Mouse (Mus musculus) spleen, postnatal 36 days (tissue): Measurements from ENCODE around the gene 2010300C02Rik.

Experiments
- DNase-seq, 2 experiments: peaks; one replicate each; pipeline ENCODE4 v3.0.0; 2022; ENCODE audit warnings: low spot score in 2 of 2, mixed read lengths in 1 of 2

The 2010300C02Rik gene

DNA sequence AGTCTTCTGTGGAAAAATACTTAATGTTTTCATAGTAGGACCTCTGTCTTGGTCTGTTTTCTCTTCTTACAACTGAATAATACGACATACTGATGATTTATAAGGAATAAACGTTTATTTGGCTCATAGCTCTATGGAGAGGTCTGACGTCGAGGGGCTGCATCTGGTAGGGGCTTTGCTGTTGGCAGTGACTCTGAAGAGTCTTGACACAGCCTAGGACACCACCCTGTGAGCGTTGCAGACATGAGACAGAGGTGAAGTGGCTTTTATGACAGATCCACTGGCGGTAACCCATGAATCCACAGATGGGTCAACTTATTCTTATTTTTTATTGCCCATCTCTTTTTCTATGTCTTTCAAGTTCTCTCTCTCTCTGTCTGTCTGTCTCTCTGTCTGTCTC, 52.5 kb downstream of the 2010300C02Rik start:
- DNase-seq: no peak

DNA sequence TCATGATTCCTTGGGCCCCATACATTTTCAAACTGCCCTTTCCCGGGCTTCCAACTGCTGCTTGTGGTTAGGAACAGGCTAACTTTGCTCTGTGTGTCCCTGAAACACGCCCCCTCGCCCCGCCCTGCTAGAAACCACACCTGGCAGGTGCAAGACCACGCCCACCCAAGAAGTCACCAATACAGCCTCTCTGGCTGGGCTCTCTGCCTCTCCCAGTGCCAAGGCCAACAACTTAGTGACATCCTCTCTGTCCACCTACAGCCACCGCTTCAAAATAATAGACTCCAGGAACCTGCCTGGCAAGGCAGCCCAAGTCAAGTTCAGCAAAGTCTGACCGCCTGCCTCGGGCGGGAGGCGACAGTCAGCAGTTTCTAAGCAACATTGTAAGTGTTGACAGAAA, 53.3 kb downstream of the 2010300C02Rik start:
- DNase-seq: no peak

GRCm38 (mm10) chr1:37665539-37666323, 54.2 kb downstream of the 2010300C02Rik start:
- DNase-seq: no peak

DNA sequence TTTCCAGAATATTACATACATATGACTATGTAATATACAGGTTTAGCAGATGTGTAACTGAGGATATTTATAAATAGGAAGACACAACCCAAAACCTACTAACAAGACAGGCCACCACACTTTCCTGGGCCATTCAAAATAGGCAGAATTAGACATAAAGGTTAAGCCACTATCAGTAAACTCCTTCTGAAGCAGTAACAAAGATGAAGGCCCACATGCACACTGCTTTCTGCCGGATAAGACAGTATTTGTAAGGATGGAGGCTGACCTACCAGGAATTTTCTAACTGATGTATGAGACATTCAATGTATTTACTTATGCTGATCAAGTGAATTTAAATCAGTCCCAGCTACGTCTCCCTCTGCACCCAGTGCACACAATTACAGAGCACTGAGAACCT, 55.4 kb downstream of the 2010300C02Rik start:
- DNase-seq: no peak

- no peak for DNase-seq
Observed at GRCm38 (mm10) chr1:37663606-37664005, 56.3 kb downstream of the 2010300C02Rik start.

DNA sequence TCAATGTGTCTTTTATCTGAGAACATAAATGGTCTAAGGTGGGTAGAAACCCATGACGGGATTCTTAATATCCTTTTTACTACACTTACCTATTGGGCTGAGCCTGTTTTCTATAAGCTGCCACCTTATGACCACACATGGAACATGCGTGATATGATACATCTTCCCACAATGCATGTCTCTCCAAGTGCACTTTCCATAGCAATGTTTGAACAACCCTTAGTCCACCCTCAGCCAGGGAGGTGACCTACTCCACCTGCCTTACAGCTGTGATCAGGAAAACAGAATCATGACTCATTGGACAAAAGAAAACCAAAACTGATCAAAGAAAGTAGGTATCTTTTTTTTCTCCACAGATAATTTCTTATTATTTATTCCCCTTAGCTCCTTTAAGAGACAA, 63.9 kb downstream of the 2010300C02Rik start:
- no peak for DNase-seq

DNA sequence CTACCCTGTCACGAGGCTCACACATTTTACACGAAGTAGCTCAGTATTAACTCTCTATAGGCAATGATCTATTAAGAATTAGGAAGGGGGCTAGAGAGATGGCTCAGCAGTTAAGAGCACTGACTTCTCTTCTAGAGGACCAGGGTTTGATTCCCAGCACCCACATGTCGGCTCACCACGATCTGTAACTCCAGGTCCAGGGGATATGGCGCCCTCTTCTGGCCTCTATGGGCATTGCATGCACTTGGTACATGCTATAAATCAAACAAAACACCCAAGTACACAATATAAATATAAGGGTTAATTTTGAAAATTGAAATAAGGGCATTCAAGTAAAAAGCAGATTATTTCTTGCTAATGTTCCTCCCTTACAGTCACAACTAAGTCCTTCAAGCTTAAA, 65.9 kb downstream of the 2010300C02Rik start:
- no peak for DNase-seq

GRCm38 (mm10) chr1:37647066-37647465, 72.8 kb downstream of the 2010300C02Rik start:
- DNase-seq: no peak

DNA sequence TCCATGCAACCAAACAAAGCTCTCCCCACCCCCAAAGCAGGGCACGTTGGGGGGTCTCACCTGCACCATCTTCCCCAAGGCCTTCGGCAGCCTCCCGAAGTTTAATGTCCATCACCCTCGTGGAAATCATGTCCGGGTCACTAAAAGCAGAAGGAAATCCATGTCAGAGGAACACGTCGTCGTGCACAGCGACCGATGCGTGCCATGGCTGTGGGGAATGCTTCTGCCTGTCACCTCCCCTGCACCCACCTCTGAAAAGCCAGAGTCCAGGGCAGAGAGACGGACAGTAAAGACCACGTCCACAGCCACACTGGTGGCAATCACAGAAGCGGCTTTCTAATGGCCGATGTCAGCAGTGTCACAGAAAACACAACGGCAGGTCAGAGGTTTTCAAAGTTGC, 75.4 kb downstream of the 2010300C02Rik start:
- DNase-seq: no peak

- no peak for DNase-seq
Observed at GRCm38 (mm10) chr1:37643794-37644365, 76.0 kb downstream of the 2010300C02Rik start.

DNA sequence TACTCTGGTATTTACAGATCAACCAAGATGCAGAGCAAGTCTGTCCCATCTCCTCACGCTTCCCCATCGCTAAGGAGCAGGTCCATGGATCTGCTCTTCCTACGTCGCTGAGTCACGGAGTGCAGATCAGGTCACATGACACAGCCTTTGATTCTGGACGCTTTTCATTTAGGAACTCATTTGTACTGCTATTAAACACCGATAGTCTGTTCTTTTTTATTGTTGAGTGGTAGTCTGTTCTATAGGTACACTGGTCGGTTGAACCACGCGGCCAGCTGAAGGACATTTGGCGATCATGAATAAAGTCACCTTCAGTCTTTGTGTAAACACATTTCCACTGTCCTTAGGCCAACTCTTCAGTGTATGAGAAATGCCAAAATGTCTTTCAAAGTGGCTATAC, 78.5 kb downstream of the 2010300C02Rik start:
- no peak for DNase-seq

DNA sequence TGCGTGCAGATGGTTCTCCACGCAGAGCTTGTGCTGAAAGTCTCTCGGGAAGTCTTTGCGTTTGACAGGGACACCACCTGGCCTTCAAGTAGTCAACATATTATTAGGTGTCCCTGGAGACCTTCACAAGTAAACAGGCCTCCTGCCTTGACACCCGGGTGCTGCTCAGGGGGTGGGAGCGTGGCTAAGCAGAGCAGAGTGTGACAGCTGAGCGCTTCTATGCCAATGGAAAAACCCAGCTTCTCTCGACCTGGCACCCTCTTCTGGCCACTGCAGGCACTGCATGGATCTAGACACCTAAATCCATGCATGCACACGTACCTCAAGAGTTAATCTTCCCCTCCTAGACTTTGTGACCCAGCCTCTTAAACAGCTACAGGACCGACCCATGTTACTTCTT, 80.8 kb downstream of the 2010300C02Rik start:
- DNase-seq: peak; percentile 33 to 35

DNA sequence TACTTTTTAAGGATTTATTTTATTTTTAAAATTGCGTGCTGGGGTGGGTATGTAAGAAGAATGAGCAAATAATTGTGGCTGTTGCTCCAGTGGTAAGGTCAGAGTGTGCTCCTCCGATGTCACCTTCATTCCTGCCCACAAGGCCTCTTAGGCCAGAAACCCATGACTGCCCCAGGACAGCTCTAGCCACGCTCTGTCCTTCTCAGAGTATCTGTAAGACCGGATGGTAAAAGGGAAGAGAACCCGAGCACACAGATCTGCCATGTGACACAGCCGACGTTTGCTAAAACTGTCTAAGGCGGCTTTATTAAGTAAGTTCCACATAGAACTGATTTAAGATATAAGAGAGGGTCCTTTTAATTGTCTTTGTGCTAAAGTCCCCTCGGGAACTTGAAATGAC, 81.3 kb downstream of the 2010300C02Rik start:
- no peak for DNase-seq

- DNase-seq: no peak
Observed at GRCm38 (mm10) chr1:37637571-37637970, 82.3 kb downstream of the 2010300C02Rik start.

DNA sequence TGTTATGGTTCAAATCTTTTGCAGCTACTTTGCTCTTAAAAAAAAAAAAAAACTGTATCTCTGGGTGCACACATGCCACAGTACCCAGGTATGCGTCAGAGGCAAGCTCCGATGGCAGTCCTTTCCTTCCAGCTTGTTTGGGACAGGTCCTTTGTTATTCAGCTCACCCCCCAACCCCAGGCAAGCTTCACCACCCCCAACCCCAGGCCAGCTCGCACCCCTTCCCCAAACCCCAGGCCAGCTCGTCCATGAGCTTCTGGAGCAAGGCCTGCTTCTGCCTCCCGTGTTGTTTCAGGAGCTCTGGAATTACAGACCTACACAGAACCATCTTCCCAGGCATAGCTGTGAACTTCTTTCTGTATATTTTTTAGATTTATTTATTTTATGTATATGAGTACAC, 83.1 kb downstream of the 2010300C02Rik start:
- no peak for DNase-seq

DNA sequence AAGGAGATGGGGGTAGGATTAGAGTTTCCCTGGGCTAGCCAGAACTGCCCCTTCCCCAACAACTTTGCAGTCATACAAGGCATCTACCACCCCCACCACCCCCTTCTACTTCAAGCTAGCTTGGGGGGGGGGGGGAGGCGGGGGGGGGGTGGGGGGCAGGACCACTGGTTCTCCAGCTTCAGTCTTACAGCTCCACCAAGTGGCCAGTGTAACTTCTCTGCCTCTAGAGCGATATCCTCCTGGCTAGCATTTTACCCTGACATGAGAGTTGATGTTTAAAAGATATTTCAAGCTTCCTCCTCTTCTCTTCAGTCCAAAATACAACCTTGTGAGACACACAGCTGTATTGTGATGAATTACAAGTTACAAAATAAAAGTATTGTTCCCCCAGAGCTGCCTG, 83.7 kb downstream of the 2010300C02Rik start:
- peak in 1 of 2 experiments; percentile 32 for DNase-seq

GRCm38 (mm10) chr1:37635716-37636115, 84.2 kb downstream of the 2010300C02Rik start:
- no peak for DNase-seq

DNA sequence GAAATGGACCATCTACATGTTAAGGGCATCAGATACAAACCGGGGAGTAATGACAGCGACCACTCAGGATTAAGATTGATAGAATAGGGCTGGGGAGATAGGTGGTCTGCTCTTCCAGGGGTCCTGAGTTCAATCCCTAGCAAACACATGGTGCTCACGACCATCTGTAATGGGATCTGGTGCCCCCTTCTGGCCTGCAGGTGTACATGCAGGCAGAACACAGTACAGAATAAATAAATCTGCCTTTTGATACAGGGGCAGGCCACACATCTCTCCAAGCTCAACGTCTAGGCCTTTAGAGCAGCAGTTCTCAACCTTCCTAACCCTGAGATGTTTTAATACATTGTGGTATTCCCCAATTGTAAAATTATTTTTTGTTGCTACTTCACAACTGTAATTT, 85.2 kb downstream of the 2010300C02Rik start:
- DNase-seq: peak; percentile 26 to 30

GRCm38 (mm10) chr1:37633516-37633915, 86.4 kb downstream of the 2010300C02Rik start:
- no peak for DNase-seq

GRCm38 (mm10) chr1:37632425-37632824, 87.5 kb downstream of the 2010300C02Rik start:
- DNase-seq: no peak

DNA sequence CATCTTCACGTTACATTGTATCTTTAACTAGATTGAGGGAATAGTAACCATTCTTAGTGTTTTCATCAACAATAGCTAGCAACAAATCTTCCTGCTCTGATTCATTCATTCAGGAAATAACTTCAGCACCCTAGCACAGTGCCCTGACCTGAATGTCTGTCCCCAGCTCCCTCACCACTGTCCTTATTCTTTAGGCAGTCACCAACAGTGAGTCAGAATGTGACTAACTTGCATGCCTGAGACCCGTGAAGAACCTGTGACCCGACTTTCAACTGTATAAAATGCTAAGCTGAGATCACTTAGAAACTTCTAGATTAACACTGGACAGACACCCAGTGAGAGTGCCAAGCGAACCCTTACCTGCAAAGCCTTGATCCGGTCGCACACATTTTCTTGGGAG, 88.4 kb downstream of the 2010300C02Rik start:
- DNase-seq: no peak

GRCm38 (mm10) chr1:37630412-37631210, 89.3 kb downstream of the 2010300C02Rik start:
- no peak for DNase-seq

DNA sequence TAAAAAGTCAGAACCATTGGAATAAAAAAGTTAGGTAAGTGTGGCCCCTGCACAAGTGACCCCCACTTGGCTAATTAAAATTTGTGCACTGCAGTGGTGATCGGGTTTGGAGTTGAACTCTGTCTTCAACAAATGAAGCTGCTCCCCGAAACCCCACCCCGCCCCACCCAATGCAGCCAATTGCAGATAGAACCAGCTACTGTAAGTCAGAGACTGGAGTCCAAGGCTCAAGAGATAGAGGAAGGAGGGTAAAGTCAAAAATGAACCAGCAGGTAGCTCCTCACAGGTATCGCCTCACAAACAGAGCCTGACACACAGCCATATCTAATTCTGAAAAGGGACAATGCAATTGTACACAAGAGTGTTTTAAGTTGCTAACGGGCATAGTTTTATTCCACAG, 90.0 kb downstream of the 2010300C02Rik start:
- DNase-seq: no peak
